Mouse (Mus musculus): ENCODE results near the gene Bcl2l13.
"Not testable (repeated sequence)": the region's sequence is repeated elsewhere in the genome, so short reads cannot be mapped to it uniquely, and the experiment has no call there.

The Bcl2l13 gene

GRCm38 (mm10) chr6:120830866-120831608 is 5.0 kb upstream of the Bcl2l13 start:
- DNase-seq, result no peak

GRCm38 (mm10) chr6:120832097-120832496 is 3.9 kb upstream of the Bcl2l13 start:
- no peak for DNase-seq

- no peak for DNase-seq
Measured at GRCm38 (mm10) chr6:120834766-120835321, 1.2 kb upstream of the Bcl2l13 start.

- no peak for DNase-seq
Measured at GRCm38 (mm10) chr6:120836389-120837151, 558 bp downstream of the Bcl2l13 start.

GRCm38 (mm10) chr6:120837152-120837530 is 1.1 kb downstream of the Bcl2l13 start:
- DNase-seq, result no peak

GRCm38 (mm10) chr6:120840258-120840657 is 4.2 kb downstream of the Bcl2l13 start:
- DNase-seq, result no peak

GRCm38 (mm10) chr6:120841754-120842153 is 5.7 kb downstream of the Bcl2l13 start:
- DNase-seq, result no peak

GRCm38 (mm10) chr6:120850720-120851119 is 14.7 kb downstream of the Bcl2l13 start:
- not testable (repeated sequence) for DNase-seq

GRCm38 (mm10) chr6:120854413-120854812 is 18.4 kb downstream of the Bcl2l13 start:
- no peak for DNase-seq

GRCm38 (mm10) chr6:120858217-120858711 is 22.3 kb downstream of the Bcl2l13 start:
- no peak for DNase-seq

GRCm38 (mm10) chr6:120860079-120860478 is 24.1 kb downstream of the Bcl2l13 start:
- no peak for DNase-seq

GRCm38 (mm10) chr6:120866051-120866814 is 30.2 kb downstream of the Bcl2l13 start:
- DNase-seq, result no peak

GRCm38 (mm10) chr6:120868824-120869223 is 32.8 kb downstream of the Bcl2l13 start:
- DNase-seq, result no peak

GRCm38 (mm10) chr6:120871286-120871685 is 35.3 kb downstream of the Bcl2l13 start:
- DNase-seq, result peak; percentile 40

- no peak for DNase-seq
Measured at GRCm38 (mm10) chr6:120873874-120874273, 37.9 kb downstream of the Bcl2l13 start.

GRCm38 (mm10) chr6:120879046-120879445 is 43.0 kb downstream of the Bcl2l13 start:
- no peak for DNase-seq

GRCm38 (mm10) chr6:120884436-120884835 is 48.4 kb downstream of the Bcl2l13 start:
- DNase-seq, result no peak

GRCm38 (mm10) chr6:120886696-120887095 is 50.7 kb downstream of the Bcl2l13 start:
- DNase-seq, result no peak

GRCm38 (mm10) chr6:120894089-120894488 is 58.1 kb downstream of the Bcl2l13 start:
- no peak for DNase-seq

- no peak for DNase-seq
Measured at GRCm38 (mm10) chr6:120894524-120894923, 58.5 kb downstream of the Bcl2l13 start.

- no peak for DNase-seq
Measured at GRCm38 (mm10) chr6:120898188-120898833, 62.3 kb downstream of the Bcl2l13 start.

Data from kidney, adult 11 months (tissue).